Mouse (Mus musculus): ENCODE results near the gene Nmur1. TPM values are rescaled to one million over a fixed set of nuclear protein-coding genes. Genes with fewer than 3 reads are reported as not detected.

Nmur1 gene
- polyA plus RNA-seq (2012; ENCODE audit: low replicate concordance): not detected in 2 replicates

GRCm38 (mm10) chr1:86426128-86426527 lies at the start of gene Nmur1, which contains the start of gene Tex44:
TSS of gene Nmur1 (minus strand) at chr1:86426228.
TSS of gene Tex44 (plus strand) at chr1:86426329.

GRCm38 (mm10) chr1:86358906-86359797 lies 66.9 kb downstream of the Nmur1 start, which contains the start of gene Ncl:
TSS of gene Ncl (minus strand) at chr1:86359400.

Other genes with a start within 250 kb of the Nmur1 start
- gene B3gnt7, start 123.4 kb downstream of the Nmur1 start, polyA plus RNA-seq (2012; ENCODE audit: low replicate concordance): 1.7 and 3.0 TPM in 2 replicates
- gene Ncl, start 66.8 kb downstream of the Nmur1 start, polyA plus RNA-seq (2012; ENCODE audit: low replicate concordance): 490 and 493 TPM in 2 replicates
- gene Tex44, start 101 bp upstream of the Nmur1 start, polyA plus RNA-seq (2012; ENCODE audit: low replicate concordance): not detected in 2 replicates
- 4,878 and 14,583 TPM in 2 replicates for gene Ptma, start 100.5 kb upstream of the Nmur1 start, polyA plus RNA-seq (2012; ENCODE audit: low replicate concordance)
- 17.0 and 53.0 TPM in 2 replicates for gene Pde6d, start 156.4 kb upstream of the Nmur1 start, polyA plus RNA-seq (2012; ENCODE audit: low replicate concordance)
- gene Cops7b, start 156.7 kb upstream of the Nmur1 start, polyA plus RNA-seq (2012; ENCODE audit: low replicate concordance): 56.2 and 56.8 TPM in 2 replicates
- gene Nppc, start 244.3 kb upstream of the Nmur1 start, polyA plus RNA-seq (2012; ENCODE audit: low replicate concordance): 0.17 and 0.40 TPM in 2 replicates